Mouse (Mus musculus) embryonic facial prominence, embryonic 12.5 days (tissue): ENCODE data around the gene Gm10188. TPM values are rescaled to one million over a fixed set of nuclear protein-coding genes. Genes with fewer than 3 reads are reported as not detected.
A peak's percentile ranks its signal among the peaks of the same experiment; 100 is the strongest.

Source experiments
- ATAC-seq: fragments of 200-750 bp; cut with Nextera tagmentation; 2 replicates; pipeline ENCODE4 v1.8.0; 2017; ENCODE audit not compliant: insufficient number of reproducible peaks, insufficient read depth, low FRiP score, low TSS enrichment
- H3K27ac ChIP-seq: fragments of 300-500 bp; sonication (generic); 2 replicates; pipeline ENCODE4 v1.5.1; 2016; ENCODE audit warnings: mild to moderate bottlenecking
- H3K27me3 ChIP-seq: fragments of 300-500 bp; sonication (generic); 2 replicates; pipeline ENCODE4 v1.6.1; 2016; ENCODE audit warnings: mild to moderate bottlenecking, moderate library complexity
- H3K36me3 ChIP-seq: fragments of 300-500 bp; sonication (generic); 2 replicates; pipeline ENCODE4 v1.6.1; 2016; ENCODE audit warnings: mild to moderate bottlenecking
- H3K4me1 ChIP-seq: fragments of 300-500 bp; sonication (generic); 2 replicates; pipeline ENCODE4 v1.6.1; 2016
- H3K4me2 ChIP-seq: fragments of 300-500 bp; sonication (generic); replicated peaks from 2 replicates; pipeline ENCODE4 v1.6.1; 2016; ENCODE audit warnings: mild to moderate bottlenecking, moderate library complexity
- H3K4me3 ChIP-seq: fragments of 300-500 bp; sonication (generic); 2 replicates; pipeline ENCODE4 v1.5.1; 2016; ENCODE audit warnings: mild to moderate bottlenecking
- H3K9ac ChIP-seq: fragments of 300-500 bp; sonication (generic); 2 replicates; pipeline ENCODE4 v1.6.1; 2016; ENCODE audit warnings: mild to moderate bottlenecking, moderate library complexity
- H3K9me3 ChIP-seq: fragments of 300-500 bp; sonication (generic); 2 replicates; pipeline ENCODE4 v1.6.1; 2016; ENCODE audit warnings: mild to moderate bottlenecking, moderate library complexity
- WGBS: fragments of 180-500 bp; shearing (Covaris S2); methylation state at CpG from one replicate; pipeline ENCODE4 v1.1.7; 2016; 5-methylcytosine and 5-hydroxymethylcytosine counted together
- polyA plus RNA-seq: library from polyadenylated mRNA; unstranded; fragments of >200 nt; fragmentation: Nextera tagmentation; extraction: Ambion mirVana; gene quantifications from 2 replicates; pipeline ENCODE4 v1.2.1, GENCODE M21; 2016

Gm10188 gene
- polyA plus RNA-seq, 1 experiment from 2014 or later = not detected

- WGBS = 11% methylated on average over 11 of the region's 11 CpGs
- Histone ChIP-seq H3K4me2 (peak overlapping the region; percentile 35), H3K4me1 (peaks cover 32% of the 10 kb centered on the region), H3K9ac (no peak overlapping the region), H3K4me3 (0 out of 2 replicates have a peak overlapping the region, but pooled peaks have one; percentile 3), H3K27ac (peak overlapping the region; percentile 50), H3K9me3 (no peaks in the 10 kb centered on the region), H3K36me3 (no peaks in the 10 kb centered on the region), H3K27me3 (peaks cover 39% of the 10 kb centered on the region)
- peak; percentile 67 for ATAC-seq
Observed at GRCm38 (mm10) chr1:132200562-132201510, 28.7 kb downstream of the Gm10188 start.

- WGBS = 13% methylated on average over 12 of the region's 12 CpGs
- Histone ChIP-seq H3K4me3 (no peak overlapping the region), H3K9me3 (no peaks in the 10 kb centered on the region), H3K27me3 (peaks cover 48% of the 10 kb centered on the region), H3K4me2 (peak overlapping the region; percentile 35), H3K4me1 (peaks cover 32% of the 10 kb centered on the region), H3K27ac (no peak overlapping the region), H3K9ac (no peak overlapping the region), H3K36me3 (no peaks in the 10 kb centered on the region)
- no peak for ATAC-seq
Observed at GRCm38 (mm10) chr1:132199934-132200333, 29.6 kb downstream of the Gm10188 start.

- Histone ChIP-seq H3K4me2 (no peak overlapping the region), H3K9ac (no peak overlapping the region), H3K9me3 (no peaks in the 10 kb centered on the region), H3K4me1 (peaks cover 32% of the 10 kb centered on the region), H3K27me3 (peaks cover 52% of the 10 kb centered on the region), H3K27ac (no peak overlapping the region), H3K36me3 (no peaks in the 10 kb centered on the region), H3K4me3 (no peak overlapping the region)
- WGBS = 70% methylated on average over 6 of the region's 6 CpGs
- ATAC-seq = no peak
Observed at GRCm38 (mm10) chr1:132199244-132199643, 30.3 kb downstream of the Gm10188 start.

GRCm38 (mm10) chr1:132198401-132199071 lies 31.0 kb downstream of the Gm10188 start:
- Histone ChIP-seq H3K36me3 (no peaks in the 10 kb centered on the region), H3K9me3 (no peaks in the 10 kb centered on the region), H3K9ac (no peak overlapping the region), H3K27me3 (peaks cover 58% of the 10 kb centered on the region), H3K4me2 (no peak overlapping the region), H3K27ac (no peak overlapping the region), H3K4me1 (peaks cover 32% of the 10 kb centered on the region), H3K4me3 (no peak overlapping the region)
- WGBS = 83% methylated on average over 16 of the region's 16 CpGs
- ATAC-seq = no peak

GRCm38 (mm10) chr1:132197666-132198065 lies 31.9 kb downstream of the Gm10188 start:
- no peaks in the 10 kb centered on the region for H3K36me3 ChIP-seq
- peaks cover 63% of the 10 kb centered on the region for H3K27me3 ChIP-seq
- WGBS = 5% methylated on average over 9 of the region's 9 CpGs
- H3K4me2 ChIP-seq = no peak overlapping the region
- no peak overlapping the region for H3K4me3 ChIP-seq
- H3K4me1 ChIP-seq = peaks cover 32% of the 10 kb centered on the region
- no peak overlapping the region for H3K27ac ChIP-seq
- H3K9me3 ChIP-seq = no peaks in the 10 kb centered on the region
- no peak overlapping the region for H3K9ac ChIP-seq
- ATAC-seq = no peak

GRCm38 (mm10) chr1:132196337-132196736 lies 33.2 kb downstream of the Gm10188 start:
- no peak overlapping the region for H3K27ac ChIP-seq
- no peak overlapping the region for H3K4me3 ChIP-seq
- H3K4me2 ChIP-seq = no peak overlapping the region
- peaks cover 45% of the 10 kb centered on the region for H3K4me1 ChIP-seq
- no peaks in the 10 kb centered on the region for H3K9me3 ChIP-seq
- H3K27me3 ChIP-seq = peaks cover 72% of the 10 kb centered on the region
- ATAC-seq = no peak
- no peaks in the 10 kb centered on the region for H3K36me3 ChIP-seq
- WGBS = 23% methylated on average over 7 of the region's 7 CpGs
- no peak overlapping the region for H3K9ac ChIP-seq

DNA sequence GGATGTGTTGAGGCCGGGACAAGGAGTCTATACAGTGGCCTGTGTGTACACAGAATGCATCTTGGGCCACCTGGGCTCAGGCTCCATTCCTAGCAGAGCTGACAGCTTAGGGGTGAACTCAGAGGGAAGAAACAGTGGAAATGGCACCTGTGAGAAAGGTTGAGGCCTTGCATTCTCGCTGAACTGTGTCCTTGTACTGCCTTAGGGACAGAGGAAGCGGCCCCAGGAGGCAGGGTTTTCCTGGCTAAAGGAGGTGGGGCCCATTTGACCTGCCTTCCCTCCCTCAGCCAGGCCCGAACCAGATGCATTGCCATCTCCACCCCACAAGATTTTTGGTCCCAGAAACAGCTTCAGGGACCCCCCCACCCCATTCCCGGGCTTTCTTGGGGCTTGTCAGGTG lies 33.9 kb downstream of the Gm10188 start:
- peaks cover 46% of the 10 kb centered on the region for H3K4me1 ChIP-seq
- H3K9ac ChIP-seq = no peak overlapping the region
- H3K4me3 ChIP-seq = no peak overlapping the region
- peaks cover 75% of the 10 kb centered on the region for H3K27me3 ChIP-seq
- no peak overlapping the region for H3K27ac ChIP-seq
- no peaks in the 10 kb centered on the region for H3K36me3 ChIP-seq
- H3K4me2 ChIP-seq = no peak overlapping the region
- ATAC-seq = no peak
- no peaks in the 10 kb centered on the region for H3K9me3 ChIP-seq
- WGBS = 33% methylated on average over 5 of the region's 5 CpGs

- Histone ChIP-seq H3K4me2 (no peak overlapping the region), H3K9me3 (no peaks in the 10 kb centered on the region), H3K4me1 (peaks cover 42% of the 10 kb centered on the region), H3K4me3 (no peak overlapping the region), H3K36me3 (no peaks in the 10 kb centered on the region), H3K9ac (no peak overlapping the region), H3K27ac (no peak overlapping the region), H3K27me3 (peaks cover 78% of the 10 kb centered on the region)
- no peak for ATAC-seq
- WGBS = 34% methylated on average over 9 of the region's 9 CpGs
Observed at GRCm38 (mm10) chr1:132195100-132195499, 34.5 kb downstream of the Gm10188 start.

GRCm38 (mm10) chr1:132194624-132195023 lies 34.9 kb downstream of the Gm10188 start:
- no peak for ATAC-seq
- H3K27ac ChIP-seq = no peak overlapping the region
- 37% methylated on average over 3 of the region's 3 CpGs for WGBS
- peaks cover 80% of the 10 kb centered on the region for H3K27me3 ChIP-seq
- no peak overlapping the region for H3K4me2 ChIP-seq
- H3K4me3 ChIP-seq = no peak overlapping the region
- no peaks in the 10 kb centered on the region for H3K36me3 ChIP-seq
- H3K4me1 ChIP-seq = peaks cover 38% of the 10 kb centered on the region
- no peak overlapping the region for H3K9ac ChIP-seq
- no peaks in the 10 kb centered on the region for H3K9me3 ChIP-seq

- no peak overlapping the region for H3K27ac ChIP-seq
- no peak overlapping the region for H3K4me3 ChIP-seq
- H3K27me3 ChIP-seq = peaks cover 80% of the 10 kb centered on the region
Observed at GRCm38 (mm10) chr1:132193806-132194205, 35.8 kb downstream of the Gm10188 start.

DNA sequence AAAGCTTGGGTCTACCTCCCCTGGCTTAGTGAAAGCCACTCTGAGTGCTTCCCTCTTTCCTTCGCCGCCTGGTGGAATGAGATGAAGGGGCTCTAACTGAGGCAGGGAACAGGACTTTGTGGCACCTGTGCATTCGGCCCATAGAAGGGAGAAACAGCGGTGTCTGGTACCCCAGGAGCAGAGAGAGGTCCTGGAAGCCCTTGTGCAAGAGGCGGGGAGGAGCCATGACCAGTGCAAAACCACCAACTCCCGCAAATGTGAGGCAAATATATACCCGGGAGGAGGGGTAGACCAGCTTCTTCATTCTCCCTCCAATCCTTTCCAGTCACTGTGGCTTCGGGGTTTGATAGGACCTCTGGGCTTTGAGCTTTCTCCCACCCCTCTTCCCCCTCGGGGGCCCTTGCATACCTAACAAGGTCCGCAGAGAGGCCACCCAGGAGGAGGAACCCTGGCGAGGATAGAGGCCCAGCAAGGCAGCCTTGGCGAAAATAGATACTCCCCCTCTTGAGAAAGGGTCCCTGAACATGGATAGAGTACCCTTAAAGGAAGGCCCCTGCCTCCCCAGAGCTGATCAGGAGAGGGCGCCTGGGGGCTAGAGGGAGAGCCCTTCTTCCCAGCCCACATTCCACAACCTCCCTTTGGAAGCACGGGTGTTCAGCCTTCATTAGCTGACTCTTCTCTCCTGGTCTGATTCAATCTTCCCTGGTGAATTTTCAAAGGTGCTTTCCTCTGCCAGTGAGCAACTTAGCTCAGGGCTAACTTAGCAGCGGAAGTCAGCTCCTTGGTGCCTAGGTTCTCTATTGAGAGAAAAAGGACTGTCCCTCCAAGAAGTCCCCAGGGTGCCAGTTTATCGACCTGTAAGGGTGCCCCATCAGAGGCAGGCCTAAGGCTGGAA lies 37.5 kb downstream of the Gm10188 start:
- no peaks in the 10 kb centered on the region for H3K9me3 ChIP-seq
- no peak for ATAC-seq
- peak overlapping the region; percentile 63 for H3K9ac ChIP-seq
- peak overlapping the region; percentile 60 for H3K27ac ChIP-seq
- peak overlapping the region; percentile 58 for H3K4me3 ChIP-seq
- H3K36me3 ChIP-seq = no peaks in the 10 kb centered on the region
- WGBS = 4% methylated on average over 16 of the region's 16 CpGs
- peaks cover 37% of the 10 kb centered on the region for H3K4me1 ChIP-seq
- H3K4me2 ChIP-seq = peak overlapping the region; percentile 92
- H3K27me3 ChIP-seq = peaks cover 76% of the 10 kb centered on the region

More at GRCm38 (mm10) chr1:132193806-132194205, 35.8 kb downstream of the Gm10188 start:
- no peak for ATAC-seq
- Histone ChIP-seq H3K4me1 (peaks cover 37% of the 10 kb centered on the region), H3K9ac (no peak overlapping the region), H3K9me3 (no peaks in the 10 kb centered on the region), H3K36me3 (no peaks in the 10 kb centered on the region), H3K4me2 (no peak overlapping the region)
- 72% methylated on average over 3 of the region's 3 CpGs for WGBS
